Mouse (Mus musculus) layer of hippocampus, postnatal 25 days (tissue): Measurements from ENCODE around the gene Npas3. TPM values are rescaled to one million over a fixed set of nuclear protein-coding genes. Genes with fewer than 3 reads are reported as not detected.

Experiments used
- DNase-seq, 2 experiments: peaks; one replicate each; pipeline ENCODE4 v3.0.0; 2022; ENCODE audit warnings: mixed read lengths in 2 of 2, low spot score in 1 of 2; ENCODE audit errors: extremely low spot score in 1 of 2
- total RNA-seq, 2 experiments: library from RNA; stranded (reverse); gene quantifications; 2 replicates each; pipeline ENCODE4 v1.2.3; 2021

Gene Npas3
- total RNA-seq, 2 experiments from 2014 or later, result 26.4 to 37.1 TPM

- no peak for DNase-seq
Measured at GRCm38 (mm10) chr12:53677091-53677630, 428.7 kb downstream of the Npas3 start.

GRCm38 (mm10) chr12:53678166-53678565, 429.7 kb downstream of the Npas3 start:
- DNase-seq, result no peak

GRCm38 (mm10) chr12:53679161-53679560, 430.7 kb downstream of the Npas3 start:
- DNase-seq, result no peak

- DNase-seq, result no peak
Measured at GRCm38 (mm10) chr12:53680501-53680900, 432.0 kb downstream of the Npas3 start.

GRCm38 (mm10) chr12:53682036-53682435, 433.6 kb downstream of the Npas3 start:
- DNase-seq, result no peak

GRCm38 (mm10) chr12:53692471-53692870, 444.0 kb downstream of the Npas3 start:
- no peak for DNase-seq

GRCm38 (mm10) chr12:53694346-53694745, 445.9 kb downstream of the Npas3 start:
- DNase-seq, result no peak

DNA sequence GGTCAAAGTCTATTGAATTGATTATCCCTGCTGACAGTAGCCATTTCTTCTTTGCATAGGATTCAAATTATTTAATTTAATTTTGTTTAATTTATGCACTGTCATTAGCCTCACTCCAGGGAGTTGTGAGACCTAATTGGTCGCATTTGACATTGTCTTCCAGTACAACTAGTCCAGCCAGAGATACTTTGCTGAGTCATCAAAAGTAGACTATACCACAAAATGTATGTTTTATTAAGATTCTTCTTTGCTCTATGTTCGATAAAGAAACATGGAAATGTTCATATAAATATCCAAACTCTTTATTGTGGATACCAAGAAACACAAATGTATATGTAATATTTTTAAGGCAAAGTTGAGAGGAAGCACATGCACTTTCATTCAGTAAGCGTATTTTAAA, 446.8 kb downstream of the Npas3 start:
- DNase-seq, result no peak

- no peak for DNase-seq
Measured at GRCm38 (mm10) chr12:53697645-53698044, 449.2 kb downstream of the Npas3 start.

GRCm38 (mm10) chr12:53698483-53699227, 450.2 kb downstream of the Npas3 start:
- no peak for DNase-seq

DNA sequence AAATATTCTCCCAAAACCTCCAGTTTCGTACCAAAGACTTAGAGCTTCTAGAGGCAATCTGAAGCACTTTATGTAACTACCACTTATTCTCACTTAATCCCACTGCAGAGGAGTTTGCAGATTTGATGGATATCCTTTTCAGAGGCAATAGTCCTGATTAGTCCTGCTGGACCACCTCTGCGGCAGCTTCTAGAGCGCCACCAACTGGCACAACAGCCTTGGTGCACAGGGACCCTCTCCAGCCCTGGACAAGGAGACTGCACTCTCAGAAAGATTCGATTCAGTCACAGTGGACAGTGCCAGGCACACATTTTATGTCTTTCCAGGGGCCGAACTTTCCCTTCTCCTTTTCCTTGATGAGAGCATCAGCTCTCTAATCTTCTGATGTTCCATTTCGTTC, 471.4 kb downstream of the Npas3 start:
- DNase-seq, result peak; percentile 13 to 38

DNA sequence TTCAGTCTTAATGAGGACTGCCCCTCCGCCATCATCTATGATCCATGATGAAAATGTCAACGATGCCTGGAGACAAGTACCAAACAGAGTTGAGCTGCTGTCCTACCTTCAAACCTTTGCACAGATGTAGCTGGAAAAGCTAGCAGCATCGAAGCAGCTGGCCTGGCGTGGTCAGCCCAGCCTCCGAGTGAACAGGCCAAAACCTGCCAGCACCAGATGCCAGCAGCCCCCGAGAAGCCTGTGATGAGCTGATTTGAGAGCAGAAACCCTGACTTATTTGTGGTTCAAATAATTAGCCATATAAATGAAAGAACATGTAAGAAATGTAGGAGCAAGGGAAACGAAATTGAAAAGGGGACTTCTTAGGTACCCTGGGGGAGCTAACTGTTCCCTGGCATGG, 473.7 kb downstream of the Npas3 start:
- DNase-seq, result no peak

- DNase-seq, result no peak
Measured at GRCm38 (mm10) chr12:53722718-53723698, 474.5 kb downstream of the Npas3 start.

DNA sequence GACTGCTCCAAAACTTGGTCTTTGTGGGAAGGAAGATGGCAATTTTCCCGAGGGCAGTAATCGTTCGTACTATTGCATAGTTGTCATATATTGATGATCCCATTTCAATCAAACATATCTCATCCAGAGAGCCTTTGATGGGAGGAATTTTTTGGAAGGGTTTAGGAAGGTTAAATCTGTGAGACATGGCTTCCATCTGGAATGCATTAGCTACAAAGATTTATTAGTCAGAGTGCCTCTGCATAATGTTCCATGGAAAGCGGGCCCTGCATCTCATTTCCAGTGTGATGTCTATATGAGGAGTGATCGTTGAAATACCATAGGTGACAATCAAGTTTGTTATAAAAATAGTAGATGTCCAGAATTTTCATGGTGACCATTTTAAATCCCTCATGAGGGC, 480.8 kb downstream of the Npas3 start:
- no peak for DNase-seq

DNA sequence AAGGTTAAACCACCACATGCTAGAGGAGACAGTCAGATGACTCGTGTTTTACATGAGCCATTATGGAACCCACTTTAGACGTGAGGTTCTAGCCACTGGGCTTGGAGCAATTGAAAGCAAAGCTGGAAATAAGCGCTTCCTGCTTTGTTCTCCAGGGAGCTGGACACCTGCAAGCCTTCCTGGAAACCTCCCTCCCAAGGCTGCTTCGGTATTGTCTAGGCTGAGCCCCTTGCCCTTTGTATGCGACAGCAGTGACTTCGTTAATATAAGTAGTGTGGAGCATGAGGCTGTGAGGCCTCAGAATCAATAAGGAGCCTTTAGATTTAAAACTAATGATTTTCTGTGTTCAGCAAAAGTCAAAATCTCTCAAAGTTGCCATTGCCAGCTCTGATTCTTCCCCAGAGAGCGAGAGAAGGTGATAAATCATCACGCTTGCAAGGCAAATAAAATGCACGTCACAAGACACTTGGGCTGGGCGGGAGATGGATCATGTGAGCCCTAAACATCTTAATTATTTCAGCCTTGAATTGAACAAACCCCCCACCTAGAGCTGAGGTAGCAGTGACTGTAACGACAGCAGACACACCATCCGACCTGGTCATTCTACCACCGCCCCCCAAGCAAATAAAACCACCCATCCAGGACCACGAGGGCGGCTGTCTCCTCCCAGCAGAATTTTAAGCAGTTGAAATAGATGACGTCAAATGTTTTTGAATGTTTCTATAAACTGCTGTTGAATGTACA, 490.2 kb downstream of the Npas3 start:
- DNase-seq, result no peak

- DNase-seq, result no peak
Measured at GRCm38 (mm10) chr12:53746653-53747052, 498.2 kb downstream of the Npas3 start.

DNA sequence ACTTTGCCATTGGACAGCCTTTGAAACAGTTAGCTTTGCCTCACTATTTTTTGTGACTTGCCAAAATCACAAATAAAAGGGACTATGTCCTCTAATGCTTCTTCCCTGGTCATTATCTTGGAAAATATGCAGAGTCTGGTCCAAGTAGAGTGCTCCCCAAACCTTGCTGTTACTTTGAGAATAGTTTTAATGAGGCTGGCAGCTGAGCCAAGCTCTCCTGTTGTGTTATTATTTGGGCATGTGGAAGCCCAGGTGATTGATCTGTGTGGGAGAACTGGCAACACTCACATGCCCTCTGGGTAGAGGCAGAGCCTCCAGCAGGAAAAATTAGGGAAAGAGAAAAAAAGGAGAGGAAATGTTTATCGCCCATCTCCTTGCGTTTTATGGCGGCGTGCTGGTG, 500.9 kb downstream of the Npas3 start:
- DNase-seq, result no peak

DNA sequence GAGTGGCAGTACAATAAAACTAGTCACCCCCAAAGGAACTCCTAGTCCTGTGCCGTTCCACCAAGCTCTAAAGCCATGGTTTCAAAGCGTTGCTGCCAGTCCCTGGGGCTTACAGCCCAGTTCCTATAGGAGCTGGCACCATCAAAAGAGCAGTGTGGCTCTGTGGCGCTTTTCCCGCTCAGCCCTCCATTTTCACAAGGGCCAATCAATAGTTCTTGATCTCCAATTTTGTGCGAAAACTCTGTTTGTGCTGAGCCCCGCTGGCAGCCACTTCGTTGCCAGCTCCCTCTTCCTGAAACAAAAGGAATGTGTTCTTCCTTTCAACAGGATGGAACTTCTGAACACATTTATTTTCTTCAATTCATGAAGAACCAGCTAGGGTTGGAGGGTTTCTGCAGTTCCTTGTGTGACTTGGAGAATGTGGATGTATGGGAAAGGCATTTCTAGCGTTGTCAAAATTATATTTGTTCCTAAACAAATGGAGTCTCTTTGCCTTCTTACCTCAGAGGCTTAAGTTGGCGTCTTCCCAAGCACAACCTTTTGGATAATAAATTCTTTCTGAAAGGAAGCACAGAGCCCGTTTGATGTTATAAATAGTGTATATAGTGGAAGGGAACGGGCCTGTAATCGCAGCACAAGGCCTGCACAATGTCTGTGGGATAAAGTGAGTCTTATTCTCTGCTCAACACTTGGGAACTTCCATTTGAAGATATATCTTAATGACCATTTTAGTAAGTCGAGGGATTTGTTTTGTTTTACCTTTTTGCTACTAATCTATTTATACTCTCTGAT, 504.0 kb downstream of the Npas3 start:
- no peak for DNase-seq

DNA sequence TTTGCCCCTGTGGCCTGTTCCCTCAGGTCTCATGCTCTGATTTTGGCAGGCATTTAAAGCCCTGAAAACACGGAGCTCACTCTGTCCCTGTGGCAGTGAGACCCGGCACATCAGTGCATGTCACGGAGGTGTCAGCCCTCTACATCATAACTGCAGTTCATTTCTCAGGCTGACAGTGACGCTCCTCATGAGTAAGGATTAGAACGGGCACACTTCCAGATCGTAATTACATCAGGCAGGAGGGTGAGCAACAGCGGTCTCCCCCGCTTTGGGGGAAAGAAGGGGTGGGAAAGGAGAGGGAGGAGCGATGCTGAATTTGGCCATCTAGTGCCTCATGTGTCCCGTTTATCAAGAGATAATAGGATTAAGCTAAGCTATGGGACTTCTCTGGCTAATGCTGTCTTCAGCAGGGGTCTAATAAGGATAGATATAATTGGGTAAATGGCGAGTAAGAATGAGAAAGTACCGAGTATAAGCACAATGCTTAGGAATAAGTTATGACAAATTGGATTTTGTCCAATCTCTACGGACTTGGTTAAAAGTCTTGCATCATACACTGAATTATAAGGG, 505.0 kb downstream of the Npas3 start:
- no peak for DNase-seq
